Mouse (Mus musculus): Measurements from ENCODE around the gene Alg6. TPM values are rescaled to one million over a fixed set of nuclear protein-coding genes. Genes with fewer than 3 reads are reported as not detected.

The Alg6 gene
- polyA plus RNA-seq, 1 experiment: 2.6 TPM

Other genes starting within 250 kb of the Alg6 start
- gene Foxd3, start 59.4 kb upstream of the Alg6 start, polyA plus RNA-seq (2012; fragmentation: generic; extraction: Trizol): not detected
- gene Efcab7, start 113.5 kb downstream of the Alg6 start, polyA plus RNA-seq (2012; fragmentation: generic; extraction: Trizol): 6.6 TPM
- 95.6 TPM for gene Pgm1, start 213.8 kb downstream of the Alg6 start, polyA plus RNA-seq (2012; fragmentation: generic; extraction: Trizol)
- 3.8 TPM for gene Itgb3bp, start 214.1 kb downstream of the Alg6 start, polyA plus RNA-seq (2012; fragmentation: generic; extraction: Trizol)